Mouse (Mus musculus) CH12.LX (cell line): ENCODE data around the gene Vps26a.

ENCODE experiments used
- CTCF ChIP-seq, 2 experiments: IDR thresholded peaks in 1 of 2; conservative IDR thresholded peaks in 1 of 2; 2 replicates each; pipeline ENCODE4 v1.5.1; 2011 to 2012; ENCODE audit warnings: low read depth in 2 of 2, low read length in 2 of 2, improper control_type of control experiment in 1 of 2, inconsistent platforms in 1 of 2, mild to moderate bottlenecking in 1 of 2, moderate library complexity in 1 of 2
- EP300 ChIP-seq: IDR thresholded peaks from 2 replicates; pipeline ENCODE4 v1.6.1; 2011; ENCODE audit warnings: low read length, improper control_type of control experiment

- no peak for TF ChIP-seq CTCF (conservative IDR thresholded peaks at IDR 0.05 in 1 of 2, IDR thresholded peaks at IDR 0.05 in 1 of 2; ENCODE audit: low read depth in 2 of 2, low read length in 2 of 2)
- TF ChIP-seq EP300: no peak
Measured at GRCm38 (mm10) chr10:62503353-62503752, 16.7 kb upstream of the Vps26a start.
